8 mouse cellular contexts compared by ENCODE assay signal in the genomic region with DNA sequence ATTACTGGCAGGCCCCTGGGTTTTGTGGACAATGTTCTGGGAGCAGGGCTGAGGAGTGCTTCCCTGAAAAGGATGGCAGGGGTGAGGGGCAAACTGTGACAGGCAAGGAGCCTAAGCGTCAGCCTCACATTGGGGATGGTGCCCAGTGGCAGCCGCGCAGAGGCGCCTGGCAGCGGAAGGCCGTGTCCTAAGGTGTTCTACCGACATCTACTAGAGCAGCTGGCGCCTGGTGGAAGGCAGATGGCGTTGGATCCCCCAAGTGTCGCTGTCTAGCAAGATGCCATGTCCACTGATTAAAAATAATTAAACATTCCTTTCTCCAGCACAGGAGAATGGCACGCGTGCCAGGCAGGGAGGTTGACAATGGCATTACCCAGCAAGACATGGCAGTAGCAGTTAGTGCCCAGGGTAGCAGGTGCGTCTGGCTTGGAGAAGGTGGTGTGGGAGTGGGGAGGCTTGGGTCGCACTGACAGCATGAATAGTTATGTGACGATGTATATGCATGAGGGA.
DNase-seq lines count a peak whose midpoint lies in the region; ATAC-seq and TF ChIP-seq lines count a peak whose summit lies in the region.

No protein-coding gene starts in this region.

- no peak overlapping the region for H3K9ac ChIP-seq in intestine, embryonic 14.5 days (ENCODE audit: low read length)
- no peak overlapping the region for H3K9ac ChIP-seq in intestine, postnatal 0 days (ENCODE audit: low read depth, low read length)
- no peak overlapping the region for H3K9ac ChIP-seq in stomach, embryonic 14.5 days (replicated peaks; ENCODE audit: low read depth, low read length)
- no peak overlapping the region for H3K9ac ChIP-seq in stomach, postnatal 0 days (ENCODE audit: low read length)
- no peak overlapping the region for H3K9ac ChIP-seq in hindbrain, embryonic 14.5 days
- H3K9ac ChIP-seq in stomach, embryonic 16.5 days (ENCODE audit: low read length): no peak overlapping the region

- 47% methylated on average over 15 of the region's 15 CpGs for WGBS in intestine, embryonic 14.5 days
- 48% methylated on average over 15 of the region's 15 CpGs for WGBS in intestine, postnatal 0 days
- 42% methylated on average over 15 of the region's 15 CpGs for WGBS in stomach, embryonic 14.5 days
- 63% methylated on average over 15 of the region's 15 CpGs for WGBS in stomach, postnatal 0 days
- 7% methylated on average over 15 of the region's 15 CpGs for WGBS in hindbrain, embryonic 14.5 days
- WGBS in stomach, embryonic 16.5 days: 45% methylated on average over 15 of the region's 15 CpGs

- H3K9me3 ChIP-seq in intestine, embryonic 14.5 days (ENCODE audit: control insufficient read depth, low read length): no peaks in the 10 kb centered on the region
- no peaks in the 10 kb centered on the region for H3K9me3 ChIP-seq in intestine, postnatal 0 days (ENCODE audit: control insufficient read depth)
- no peaks in the 10 kb centered on the region for H3K9me3 ChIP-seq in stomach, embryonic 14.5 days (ENCODE audit: control insufficient read depth, low read depth, low read length)
- H3K9me3 ChIP-seq in stomach, postnatal 0 days (ENCODE audit: control insufficient read depth, low read length): no peaks in the 10 kb centered on the region
- no peaks in the 10 kb centered on the region for H3K9me3 ChIP-seq in hindbrain, embryonic 14.5 days (ENCODE audit: control insufficient read depth, low read length)
- no peaks in the 10 kb centered on the region for H3K9me3 ChIP-seq in stomach, embryonic 16.5 days (replicated peaks; ENCODE audit: control insufficient read depth, low read length)

- TF ChIP-seq CTCF in intestine, postnatal 0 days (IDR thresholded peaks at IDR 0.05; ENCODE audit: low read depth): no peak
- no peak for TF ChIP-seq CTCF in stomach, postnatal 0 days (IDR thresholded peaks at IDR 0.05; ENCODE audit: low read depth)
- no peak for TF ChIP-seq CTCF in layer of hippocampus, adult 2 months (conservative IDR thresholded peaks at IDR 0.05)

- no peak for DNase-seq in intestine, embryonic 14.5 days (ENCODE audit: low spot score)
- DNase-seq in stomach, postnatal 0 days (ENCODE audit: low spot score): no peak
- peak; percentile 65 for DNase-seq in hindbrain, embryonic 14.5 days (ENCODE audit: low spot score)
- DNase-seq in layer of hippocampus, adult 2 months (ENCODE audit: low spot score in 2 of 2): no peak
- no peak for DNase-seq in lung, adult 18-20 months

- peak; percentile 23; the same call in 1 of the 2 replicates for ATAC-seq in intestine, embryonic 14.5 days (replicated peaks; ENCODE audit: low FRiP score, low TSS enrichment, low read depth)
- ATAC-seq in intestine, postnatal 0 days: no peak
- ATAC-seq in stomach, embryonic 14.5 days (ENCODE audit: insufficient number of reproducible peaks, insufficient read depth, low FRiP score, low read depth): no peak
- ATAC-seq in stomach, postnatal 0 days (ENCODE audit: low FRiP score, low TSS enrichment): no peak
- peak; percentile 87 for ATAC-seq in hindbrain, embryonic 14.5 days (ENCODE audit: low FRiP score)
- ATAC-seq in stomach, embryonic 16.5 days (ENCODE audit: insufficient read depth, low FRiP score): no peak

- H3K4me2 ChIP-seq in intestine, embryonic 14.5 days (ENCODE audit: low read length): no peak overlapping the region
- no peak overlapping the region for H3K4me2 ChIP-seq in intestine, postnatal 0 days (replicated peaks; ENCODE audit: low read depth)
- 0 out of 2 replicates have a peak overlapping the region, but pooled peaks have one; percentile 25 for H3K4me2 ChIP-seq in stomach, embryonic 14.5 days (replicated peaks; ENCODE audit: low read depth, low read length)
- H3K4me2 ChIP-seq in stomach, postnatal 0 days (replicated peaks; ENCODE audit: low read depth): no peak overlapping the region
- peak overlapping the region; percentile 31 for H3K4me2 ChIP-seq in hindbrain, embryonic 14.5 days (replicated peaks)
- 0 out of 2 replicates have a peak overlapping the region, but pooled peaks have one; percentile 31 for H3K4me2 ChIP-seq in stomach, embryonic 16.5 days (ENCODE audit: low read depth, low read length)

- H3K36me3 ChIP-seq in intestine, embryonic 14.5 days (ENCODE audit: control insufficient read depth, insufficient read depth, low read length): no peaks in the 10 kb centered on the region
- H3K36me3 ChIP-seq in intestine, postnatal 0 days (ENCODE audit: control insufficient read depth, insufficient read depth): no peaks in the 10 kb centered on the region
- H3K36me3 ChIP-seq in stomach, embryonic 14.5 days (ENCODE audit: control insufficient read depth, insufficient read depth, low read length): no peaks in the 10 kb centered on the region
- no peaks in the 10 kb centered on the region for H3K36me3 ChIP-seq in stomach, postnatal 0 days (ENCODE audit: control insufficient read depth, insufficient read depth, low read length)
- no peaks in the 10 kb centered on the region for H3K36me3 ChIP-seq in hindbrain, embryonic 14.5 days (replicated peaks; ENCODE audit: control insufficient read depth, insufficient read depth)
- no peaks in the 10 kb centered on the region for H3K36me3 ChIP-seq in stomach, embryonic 16.5 days (ENCODE audit: control insufficient read depth, insufficient read depth, low read length)

- H3K4me3 ChIP-seq in intestine, embryonic 14.5 days (ENCODE audit: low read depth, low read length): no peak overlapping the region
- H3K4me3 ChIP-seq in intestine, postnatal 0 days (ENCODE audit: low read depth, low read length): no peak overlapping the region
- H3K4me3 ChIP-seq in stomach, embryonic 14.5 days (ENCODE audit: low read depth, low read length): no peak overlapping the region
- no peak overlapping the region for H3K4me3 ChIP-seq in stomach, postnatal 0 days (ENCODE audit: low read depth, low read length)
- H3K4me3 ChIP-seq in hindbrain, embryonic 14.5 days (replicated peaks; ENCODE audit: low read length): no peak overlapping the region
- no peak overlapping the region for H3K4me3 ChIP-seq in stomach, embryonic 16.5 days (replicated peaks; ENCODE audit: low read length)
- no peak overlapping the region for H3K4me3 ChIP-seq in layer of hippocampus, adult 2 months

- no peak for TF ChIP-seq EP300 in stomach, postnatal 0 days (optimal IDR thresholded peaks at IDR 0.05)

- H3K27me3 ChIP-seq in intestine, embryonic 14.5 days (replicated peaks; ENCODE audit: control insufficient read depth, insufficient read depth, low read length): no peaks in the 10 kb centered on the region
- H3K27me3 ChIP-seq in intestine, postnatal 0 days (replicated peaks; ENCODE audit: control insufficient read depth, insufficient read depth, low read length): 0 out of 2 replicates have a peak, but pooled peaks cover 4% of the 10 kb centered on the region
- H3K27me3 ChIP-seq in stomach, embryonic 14.5 days (ENCODE audit: control insufficient read depth, insufficient read depth, low read length): no peaks in the 10 kb centered on the region
- H3K27me3 ChIP-seq in stomach, postnatal 0 days (ENCODE audit: control insufficient read depth, insufficient read depth, low read length): no peaks in the 10 kb centered on the region
- no peaks in the 10 kb centered on the region for H3K27me3 ChIP-seq in hindbrain, embryonic 14.5 days (ENCODE audit: control insufficient read depth, insufficient read depth, low read length)
- H3K27me3 ChIP-seq in stomach, embryonic 16.5 days (ENCODE audit: control insufficient read depth, insufficient read depth, low read length): no peaks in the 10 kb centered on the region

- H3K4me1 ChIP-seq in intestine, embryonic 14.5 days (replicated peaks; ENCODE audit: control insufficient read depth, insufficient read depth, low read length): peaks cover 18% of the 10 kb centered on the region
- no peaks in the 10 kb centered on the region for H3K4me1 ChIP-seq in intestine, postnatal 0 days (replicated peaks; ENCODE audit: control insufficient read depth, insufficient read depth, low read length)
- peaks cover 10% of the 10 kb centered on the region for H3K4me1 ChIP-seq in stomach, embryonic 14.5 days (ENCODE audit: control insufficient read depth, insufficient read depth, low read length)
- H3K4me1 ChIP-seq in stomach, postnatal 0 days (replicated peaks; ENCODE audit: control insufficient read depth, insufficient read depth): peaks cover 3% of the 10 kb centered on the region; the same call in 1 of the 2 replicates
- peaks cover 25% of the 10 kb centered on the region for H3K4me1 ChIP-seq in hindbrain, embryonic 14.5 days (replicated peaks; ENCODE audit: control insufficient read depth, insufficient read depth, low read length)
- peaks cover 10% of the 10 kb centered on the region for H3K4me1 ChIP-seq in stomach, embryonic 16.5 days (ENCODE audit: control insufficient read depth, insufficient read depth, low read length)

- H3K27ac ChIP-seq in intestine, embryonic 14.5 days (ENCODE audit: low read depth): no peak overlapping the region
- no peak overlapping the region for H3K27ac ChIP-seq in intestine, postnatal 0 days (ENCODE audit: low read depth, low read length)
- no peak overlapping the region for H3K27ac ChIP-seq in stomach, embryonic 14.5 days (ENCODE audit: low read length)
- H3K27ac ChIP-seq in stomach, postnatal 0 days (replicated peaks): no peak overlapping the region
- peak overlapping the region; percentile 75 for H3K27ac ChIP-seq in hindbrain, embryonic 14.5 days
- H3K27ac ChIP-seq in stomach, embryonic 16.5 days (ENCODE audit: low read length): no peak overlapping the region
- H3K27ac ChIP-seq in layer of hippocampus, adult 2 months: no peak overlapping the region

Comparison
In these comparisons a context has a peak if more than half of its experiments do, and no peak if none do; other contexts are left out.
1. ATAC-seq: peak in intestine, embryonic 14.5 days (single experiment) and hindbrain, embryonic 14.5 days (single experiment); none in intestine, postnatal 0 days (single experiment), stomach, embryonic 14.5 days (single experiment), stomach, postnatal 0 days (single experiment) and stomach, embryonic 16.5 days (single experiment).
2. H3K4me2 ChIP-seq: peak in stomach, embryonic 14.5 days (single experiment), hindbrain, embryonic 14.5 days (single experiment) and stomach, embryonic 16.5 days (single experiment); none in intestine, embryonic 14.5 days (single experiment), intestine, postnatal 0 days (single experiment) and stomach, postnatal 0 days (single experiment).